12 mouse cellular contexts compared by ENCODE assay signal in the genomic region with DNA sequence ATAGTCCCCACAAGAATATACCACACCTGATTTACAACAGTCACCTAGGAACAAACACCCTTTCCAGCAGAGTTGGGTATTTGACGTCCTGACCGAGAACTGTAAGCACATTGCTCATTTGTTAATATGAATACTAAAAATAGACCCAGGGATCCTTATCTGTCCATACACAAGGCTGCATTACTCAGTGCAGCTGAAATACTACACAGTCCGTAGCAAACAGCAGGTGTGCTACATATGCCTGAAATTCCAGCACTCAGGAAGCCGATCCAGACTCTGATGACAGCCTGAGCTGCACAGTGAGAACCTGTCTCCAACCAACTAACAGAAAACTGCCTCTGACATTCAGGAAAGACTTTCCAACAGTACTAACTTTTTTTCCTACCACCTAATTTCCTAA. TPM values are rescaled to one million over a fixed set of nuclear protein-coding genes. Genes with fewer than 3 reads are reported as not detected.
A peak's percentile ranks its signal among the peaks of the same experiment; 100 is the strongest.
DNase-seq lines count a peak whose midpoint lies in the region; ATAC-seq and TF ChIP-seq lines count a peak whose summit lies in the region.
"Had no signal": no experiment of that assay in that cellular context is flagged by ENCODE, and none has a peak within 500 bp of the region (broad histone marks: within the 10 kb centered on the region; RNA-seq: fewer than 3 reads in every experiment).

No protein-coding gene starts in this region.

- peak overlapping the region; percentile 90; the same call in 1 of the 2 replicates for H3K4me2 ChIP-seq in lung, embryonic 15.5 days
- H3K4me2 ChIP-seq in myocyte (ENCODE audit: low read depth): peak overlapping the region; percentile 24
- no peak overlapping the region for H3K4me2 ChIP-seq in midbrain, postnatal 0 days (ENCODE audit: low read depth, low read length, poor library complexity, severe bottlenecking)

- no peak overlapping the region for H3K9ac ChIP-seq in heart, adult 2 months (ENCODE audit: low read depth, low read length)
- H3K9ac ChIP-seq in lung, embryonic 15.5 days: no peak overlapping the region
- no peak overlapping the region for H3K9ac ChIP-seq in midbrain, postnatal 0 days (replicated peaks; ENCODE audit: low read length, poor library complexity, severe bottlenecking)
- H3K9ac ChIP-seq: limb, embryonic 15.5 days had no signal

- no peak for TF ChIP-seq POLR2A in heart, adult 2 months (IDR thresholded peaks at IDR 0.05; ENCODE audit: insufficient read depth, low read depth, low read length)
- TF ChIP-seq POLR2A in myocyte (IDR thresholded peaks at IDR 0.05; ENCODE audit: insufficient read length, low read depth): no peak

- H3K36me3 ChIP-seq in heart, adult 2 months (ENCODE audit: control insufficient read depth, insufficient read depth, low read length): no peaks in the 10 kb centered on the region
- no peaks in the 10 kb centered on the region for H3K36me3 ChIP-seq in lung, embryonic 15.5 days
- H3K36me3 ChIP-seq in myocyte (ENCODE audit: control insufficient read depth, insufficient read depth): no peaks in the 10 kb centered on the region
- H3K36me3 ChIP-seq in midbrain, postnatal 0 days (ENCODE audit: insufficient read depth, low read length): no peaks in the 10 kb centered on the region
- H3K36me3 ChIP-seq: limb, embryonic 15.5 days had no signal

- H3K9me3 ChIP-seq in lung, embryonic 15.5 days: no peaks in the 10 kb centered on the region
- H3K9me3 ChIP-seq in midbrain, postnatal 0 days (ENCODE audit: low read length): no peaks in the 10 kb centered on the region
- H3K9me3 ChIP-seq: limb, embryonic 15.5 days had no signal

- ATAC-seq in lung, embryonic 15.5 days (ENCODE audit: borderline replicate concordance, extremely low read depth, low FRiP score, low TSS enrichment): no peak
- ATAC-seq in erythroblast, adult 5-6 weeks (replicated peaks; ENCODE audit: low FRiP score, poor library complexity, severe bottlenecking): peak; percentile 54
- ATAC-seq in midbrain, postnatal 0 days (ENCODE audit: low FRiP score): no peak
- ATAC-seq: forebrain, embryonic 14.5 days had no signal

- H3K27ac ChIP-seq in heart, adult 2 months: peak overlapping the region; percentile 38; the same call in 1 of the 2 replicates
- H3K27ac ChIP-seq in lung, embryonic 15.5 days: no peak overlapping the region
- H3K27ac ChIP-seq in midbrain, postnatal 0 days (ENCODE audit: low read depth, low read length): no peak overlapping the region
- H3K27ac ChIP-seq: limb, embryonic 15.5 days had no signal

- no peaks in the 10 kb centered on the region for H3K27me3 ChIP-seq in heart, adult 2 months (ENCODE audit: control insufficient read depth, insufficient read depth, low read length)
- no peaks in the 10 kb centered on the region for H3K27me3 ChIP-seq in lung, embryonic 15.5 days
- no peaks in the 10 kb centered on the region for H3K27me3 ChIP-seq in myocyte (ENCODE audit: control insufficient read depth, insufficient read depth, insufficient read length)
- peaks cover 16% of the 10 kb centered on the region; the same call in 1 of the 2 replicates for H3K27me3 ChIP-seq in midbrain, postnatal 0 days (ENCODE audit: insufficient read depth, low read length)
- H3K27me3 ChIP-seq: CH12.LX; limb, embryonic 15.5 days had no signal

- intact Hi-C loops in heart, adult 2 months (cut with DNase I): no loop called here
- intact Hi-C loops in left cerebral cortex, postnatal 25 days (cut with DNase I): no loop called here

- H3K4me1 ChIP-seq in heart, adult 2 months (ENCODE audit: control insufficient read depth, insufficient read depth, low read length): peaks cover 2% of the 10 kb centered on the region; the same call in 1 of the 2 replicates
- peaks cover 8% of the 10 kb centered on the region; the same call in 1 of the 2 replicates for H3K4me1 ChIP-seq in lung, embryonic 15.5 days
- no peaks in the 10 kb centered on the region; the same call in 1 of the 2 replicates for H3K4me1 ChIP-seq in midbrain, postnatal 0 days (ENCODE audit: insufficient read depth, low read length)

- 25% methylated on average over 4 of the region's 4 CpGs for WGBS in heart, adult 2 months
- 38% methylated on average over 4 of the region's 4 CpGs for WGBS in lung, embryonic 15.5 days
- WGBS in midbrain, postnatal 0 days: 77% methylated on average over 4 of the region's 4 CpGs

- no peaks in the 10 kb centered on the region for H3K79me2 ChIP-seq in heart, adult 2 months (replicated peaks; ENCODE audit: control insufficient read depth, insufficient read depth, low read length)
- no peaks in the 10 kb centered on the region for H3K79me2 ChIP-seq in myocyte (ENCODE audit: control insufficient read depth, insufficient read depth)

- TF ChIP-seq CTCF in heart, adult 2 months (IDR thresholded peaks at IDR 0.05): no peak
- TF ChIP-seq CTCF in midbrain, postnatal 0 days (IDR thresholded peaks at IDR 0.05): no peak

- no peak overlapping the region for H3ac ChIP-seq in myocyte (ENCODE audit: control insufficient read depth, insufficient read length)

- TF ChIP-seq EP300 in heart, adult 2 months (IDR thresholded peaks at IDR 0.05; ENCODE audit: insufficient read depth, low read depth, low read length): no peak

- peak overlapping the region; percentile 22 for H3K4me3 ChIP-seq in heart, adult 2 months
- H3K4me3 ChIP-seq in lung, embryonic 15.5 days: peak overlapping the region; percentile 48; the same call in 1 of the 2 replicates
- H3K4me3 ChIP-seq in myocyte: no peak overlapping the region
- no peak overlapping the region for H3K4me3 ChIP-seq in midbrain, postnatal 0 days (ENCODE audit: low read depth, low read length)

- no peak for DNase-seq in heart, adult 2 months
- no peak for DNase-seq in heart, adult 8-10 months (ENCODE audit: low spot score)
- DNase-seq in lung, postnatal 36 days: no peak
- no peak for DNase-seq in midbrain, postnatal 0 days (ENCODE audit: low spot score)
- no peak for DNase-seq in left cerebral cortex, postnatal 25 days (ENCODE audit: low spot score in 2 of 2)
- DNase-seq: right cerebral cortex, postnatal 4 days had no signal

TF ChIP-seq in myocyte, 11 proteins besides CTCF, POLR2A, EP300 and RAD21:
- peak in 2 of 3 experiments; percentile 37 to 70 for TF ChIP-seq MYOD1 (IDR thresholded peaks at IDR 0.05; ENCODE audit: control insufficient read depth in 1 of 3, insufficient read length in 2 of 3, low read depth in 2 of 3)
- TF ChIP-seq MYOG (IDR thresholded peaks at IDR 0.05; ENCODE audit: control insufficient read depth in 1 of 3, insufficient read depth in 1 of 3, insufficient read length in 2 of 3, low read depth in 2 of 3): peak in 2 of 3 experiments; percentile 26 to 54
- no peak for TF ChIP-seq CEBPB (IDR thresholded peaks at IDR 0.05; ENCODE audit: insufficient read depth, poor library complexity, severe bottlenecking)
- no peak for TF ChIP-seq POLR2AphosphoS2 (IDR thresholded peaks at IDR 0.05; ENCODE audit: insufficient read length, low read depth)

RNA-seq across cellular contexts. Expression of a gene that starts 17.8 kb away (rescaled TPM):
- total RNA-seq in heart, adult 2 months (2021): 10 to 100 TPM; 10.8 to 12.1 TPM
- polyA plus RNA-seq in heart, adult 2 months (2012; rRNA removed): 1.1 and 2.2 TPM in 2 replicates
- 10 to 100 TPM in 3 of 4 experiments, 1 to 10 TPM in 1; 9.7 to 16.0 (median 11.8) TPM for total RNA-seq in heart, adult 8-10 months (2022)
- 3.8 and 3.9 TPM in 2 replicates for polyA plus RNA-seq in lung, embryonic 15.5 days (2015; fragmentation: Nextera tagmentation; extraction: Ambion mirVana)
- total RNA-seq in erythroblast, adult 5-6 weeks (2015; ENCODE audit: low replicate concordance): 228 and 254 TPM in 2 replicates
- 300 and 309 TPM in 2 replicates for total RNA-seq in erythroblast, adult 5-6 weeks (2017; ENCODE audit: low replicate concordance)
- 0.12 TPM for polyA plus RNA-seq in myocyte (2012; fragmentation: generic; extraction: Trizol)
- total RNA-seq in midbrain, postnatal 0 days (2014; rRNA removed): 1.2 and 1.9 TPM in 2 replicates
- polyA plus RNA-seq in midbrain, postnatal 0 days (2015; fragmentation: Nextera tagmentation; extraction: Ambion mirVana): 0.43 and 0.60 TPM in 2 replicates
- 1 to 10 TPM; 2.0 to 2.3 TPM for total RNA-seq in left cerebral cortex, postnatal 25 days (2021)

RNA-seq across cellular contexts. Expression of a gene that starts 39.0 kb away (rescaled TPM):
- 10 to 100 TPM; 73.6 to 74.9 TPM for total RNA-seq in heart, adult 2 months (2021)
- polyA plus RNA-seq in heart, adult 2 months (2012; rRNA removed): 50.6 and 72.3 TPM in 2 replicates
- 10 to 100 TPM; 67.6 to 71.6 (median 69.7) TPM for total RNA-seq in heart, adult 8-10 months (2022)
- 74.8 and 75.4 TPM in 2 replicates for polyA plus RNA-seq in lung, embryonic 15.5 days (2015; fragmentation: Nextera tagmentation; extraction: Ambion mirVana)
- total RNA-seq in erythroblast, adult 5-6 weeks (2015; ENCODE audit: low replicate concordance): 36.8 and 45.3 TPM in 2 replicates
- 17.0 and 22.6 TPM in 2 replicates for total RNA-seq in erythroblast, adult 5-6 weeks (2017; ENCODE audit: low replicate concordance)
- polyA plus RNA-seq in myocyte (2012; fragmentation: generic; extraction: Trizol): 18.1 TPM
- 51.6 and 56.1 TPM in 2 replicates for total RNA-seq in midbrain, postnatal 0 days (2014; rRNA removed)
- polyA plus RNA-seq in midbrain, postnatal 0 days (2015; fragmentation: Nextera tagmentation; extraction: Ambion mirVana): 75.8 and 84.9 TPM in 2 replicates
- total RNA-seq in left cerebral cortex, postnatal 25 days (2021): 10 to 100 TPM; 62.4 to 64.0 TPM

Comparison
In these comparisons a context has a peak if more than half of its experiments do, and no peak if none do; other contexts are left out.
1. H3K4me3 ChIP-seq: peak in heart, adult 2 months (single experiment) and lung, embryonic 15.5 days (single experiment); none in myocyte (single experiment) and midbrain, postnatal 0 days (single experiment).
2. RNA of a gene that starts 17.8 kb away (total RNA-seq): 228 to 309 TPM in erythroblast, adult 5-6 weeks; 9.7 to 16.0 TPM in heart, adult 8-10 months, 10.8 to 12.1 TPM in heart, adult 2 months, 2.0 to 2.3 TPM in left cerebral cortex, postnatal 25 days and 1.2 to 1.9 TPM in midbrain, postnatal 0 days; every median in the first group is over 10 times any median in the second.